Mouse (Mus musculus): ENCODE results near the gene Fcrla.
A peak's percentile ranks its signal among the peaks of the same experiment; 100 is the strongest.

Gene Fcrla

DNA sequence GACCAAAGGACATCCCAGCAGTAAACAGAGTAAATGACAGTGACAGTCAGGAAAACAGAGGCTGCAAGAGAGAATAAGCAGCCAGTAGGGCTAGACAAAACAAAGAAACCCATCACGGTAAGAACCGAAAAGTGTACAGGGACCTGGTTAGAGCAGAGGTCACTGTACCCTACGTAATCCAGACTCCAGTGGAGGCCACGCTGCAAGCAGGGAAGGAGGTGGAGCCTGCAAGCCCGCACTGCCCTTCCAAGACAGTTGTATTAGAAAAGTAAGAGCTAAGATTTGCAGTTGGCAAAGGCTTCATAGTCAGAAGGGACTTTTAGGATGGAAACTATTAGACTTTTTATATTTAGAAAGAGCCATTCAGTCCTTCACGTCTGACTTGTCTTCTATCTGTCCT lies 442 bp downstream of the Fcrla start:
- DNase-seq = no peak

DNA sequence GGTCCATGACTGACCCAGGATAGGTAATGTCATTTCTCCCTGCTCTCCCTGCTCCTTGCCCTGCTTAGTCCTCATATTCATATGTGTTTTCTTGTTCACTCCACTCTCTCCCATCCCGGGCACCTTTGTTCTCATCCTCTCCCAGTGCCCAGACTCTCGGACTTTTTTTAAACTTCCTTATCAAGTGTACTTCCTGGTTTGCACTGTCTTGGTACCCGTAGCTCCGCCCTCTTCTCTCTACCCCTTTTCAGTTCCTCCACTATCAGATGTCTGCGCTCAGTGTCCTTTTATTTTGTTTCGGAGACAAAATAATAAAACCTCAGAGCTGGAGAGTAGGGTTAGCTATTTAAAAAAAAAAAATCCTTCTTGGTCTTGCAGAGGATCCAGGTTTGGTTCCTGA lies 2.9 kb downstream of the Fcrla start:
- DNase-seq = no peak

DNA sequence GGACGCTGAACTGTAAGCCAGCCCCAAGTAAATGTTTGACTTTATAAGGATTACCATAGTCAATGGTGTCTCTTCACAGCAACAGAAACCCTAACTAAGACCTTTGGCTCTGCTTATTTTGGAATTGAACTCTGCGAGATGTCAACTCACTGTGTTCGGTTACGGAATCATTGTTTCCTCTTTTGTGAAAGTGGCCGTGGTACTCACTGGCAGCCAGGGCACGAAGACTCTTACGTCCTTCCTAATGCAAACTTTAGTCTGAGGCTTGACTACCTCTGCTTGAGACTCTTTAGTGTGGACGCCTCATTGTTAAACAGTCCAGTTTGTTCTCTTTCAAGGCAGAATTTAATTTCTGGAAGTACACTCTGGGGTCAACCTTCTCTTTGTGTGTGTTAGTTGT lies 8.1 kb downstream of the Fcrla start:
- DNase-seq = no peak

DNA sequence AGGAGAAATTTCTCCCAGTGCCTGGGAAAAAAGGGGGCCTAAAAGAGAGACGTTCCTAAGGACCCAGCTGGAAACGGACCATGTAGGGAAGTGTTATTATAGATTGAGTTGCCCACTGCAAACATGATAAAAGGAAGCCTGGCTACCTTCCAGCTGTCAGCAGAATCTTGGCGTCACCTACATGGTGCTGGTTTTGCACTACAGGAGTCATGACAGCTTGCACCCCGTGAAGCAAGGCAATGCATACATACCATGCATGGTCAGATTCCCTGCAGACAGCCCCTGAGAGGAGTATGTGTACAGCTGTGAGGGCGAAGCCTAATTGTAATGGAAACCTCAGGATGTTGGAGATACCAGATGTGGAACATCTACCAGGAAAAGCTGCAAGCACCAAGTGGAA lies 11.7 kb downstream of the Fcrla start:
- no peak for DNase-seq

DNA sequence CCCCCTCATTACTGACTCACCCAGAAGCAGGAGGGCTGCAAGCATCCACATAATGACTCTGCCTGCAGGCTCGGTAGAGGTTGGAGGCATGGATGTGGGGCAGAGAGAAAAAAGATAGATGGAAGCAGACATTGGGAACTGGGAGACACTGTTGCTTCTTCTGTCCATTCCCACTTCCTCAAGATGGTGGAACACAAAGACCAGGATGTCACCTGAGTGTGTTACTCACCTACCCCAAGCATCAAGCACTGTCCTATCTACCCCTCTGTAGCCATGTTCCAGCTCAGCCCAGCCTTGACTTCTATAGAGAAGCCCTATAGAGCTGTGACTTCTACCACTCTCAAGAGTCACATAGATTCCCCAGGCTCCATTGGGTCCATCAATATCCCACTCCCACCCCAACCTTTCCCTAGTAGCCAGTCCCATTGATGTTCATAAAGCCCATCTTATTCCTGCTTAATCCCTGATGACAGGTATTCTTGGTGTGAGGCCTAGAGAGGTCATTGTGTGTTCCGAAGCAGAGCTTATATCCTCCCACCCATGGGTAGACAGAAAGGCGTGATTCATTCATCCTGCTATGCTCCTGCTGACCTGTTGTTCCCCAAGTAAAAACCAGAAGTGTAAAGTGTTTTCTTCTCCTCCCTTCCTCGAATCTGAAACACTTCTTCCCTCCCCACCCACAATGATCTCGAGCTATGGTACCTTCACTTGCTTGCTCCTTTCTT lies 14.3 kb downstream of the Fcrla start, which contains the start of gene Fcrlb:
Fcrlb (minus strand) TSS at position 51 of the 725 bp plus-strand sequence.
- DNase-seq = no peak

DNA sequence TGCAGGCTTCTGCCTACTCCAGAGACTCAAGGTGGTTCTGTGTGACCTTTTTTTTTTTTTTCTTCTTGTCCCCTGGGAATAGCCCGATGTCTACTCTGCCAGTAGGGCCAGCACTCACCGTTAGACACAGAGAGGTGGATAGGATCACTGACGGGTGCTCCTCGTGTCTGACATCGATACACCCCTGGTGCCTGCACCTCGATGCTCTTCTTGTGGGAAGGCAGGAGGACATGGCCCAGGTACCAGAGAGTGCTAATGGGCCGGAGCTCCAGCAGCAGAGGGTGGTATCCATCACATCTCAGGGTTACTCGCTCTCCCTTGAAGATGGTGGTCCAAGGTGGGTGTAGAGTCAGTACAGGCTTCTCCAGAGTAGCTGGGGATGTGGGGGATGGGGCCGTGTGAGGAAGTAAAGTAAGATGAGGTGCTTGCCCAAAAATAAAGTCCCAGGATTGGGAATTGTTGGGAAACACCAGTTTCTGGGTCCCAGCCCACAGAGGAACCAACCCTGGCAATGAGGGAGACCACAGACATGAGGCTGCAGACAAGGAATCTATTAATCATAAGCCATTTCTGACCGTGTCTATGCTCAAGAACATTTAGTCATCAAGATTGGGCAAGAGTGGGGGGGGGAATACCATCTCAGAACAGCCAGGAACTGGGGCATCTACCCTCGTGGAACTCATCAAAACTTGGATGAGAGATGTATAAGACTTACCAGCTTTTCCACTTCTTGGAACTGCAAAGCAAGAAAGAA lies 15.3 kb downstream of the Fcrla start:
- DNase-seq = no peak

DNA sequence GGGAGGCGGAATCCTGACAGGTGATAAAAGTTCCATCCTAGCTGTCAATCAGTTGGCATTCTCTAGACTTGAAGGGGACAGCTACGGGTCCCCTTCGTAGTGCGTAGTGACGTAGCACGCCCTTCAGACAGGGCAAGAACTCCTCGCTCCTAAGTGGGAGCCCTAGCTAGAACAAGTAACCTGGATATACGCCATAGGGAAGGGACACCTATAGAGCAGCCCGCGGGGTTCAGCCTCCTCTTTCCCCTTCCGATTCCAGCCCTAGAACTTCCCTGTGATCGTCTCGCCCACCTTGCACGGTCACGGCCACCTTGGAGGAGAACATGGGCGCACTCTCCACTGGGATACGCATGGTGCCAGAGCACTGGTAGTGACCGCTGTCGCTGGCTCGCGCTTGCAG lies 19.0 kb downstream of the Fcrla start:
- DNase-seq = peak; percentile 10

DNA sequence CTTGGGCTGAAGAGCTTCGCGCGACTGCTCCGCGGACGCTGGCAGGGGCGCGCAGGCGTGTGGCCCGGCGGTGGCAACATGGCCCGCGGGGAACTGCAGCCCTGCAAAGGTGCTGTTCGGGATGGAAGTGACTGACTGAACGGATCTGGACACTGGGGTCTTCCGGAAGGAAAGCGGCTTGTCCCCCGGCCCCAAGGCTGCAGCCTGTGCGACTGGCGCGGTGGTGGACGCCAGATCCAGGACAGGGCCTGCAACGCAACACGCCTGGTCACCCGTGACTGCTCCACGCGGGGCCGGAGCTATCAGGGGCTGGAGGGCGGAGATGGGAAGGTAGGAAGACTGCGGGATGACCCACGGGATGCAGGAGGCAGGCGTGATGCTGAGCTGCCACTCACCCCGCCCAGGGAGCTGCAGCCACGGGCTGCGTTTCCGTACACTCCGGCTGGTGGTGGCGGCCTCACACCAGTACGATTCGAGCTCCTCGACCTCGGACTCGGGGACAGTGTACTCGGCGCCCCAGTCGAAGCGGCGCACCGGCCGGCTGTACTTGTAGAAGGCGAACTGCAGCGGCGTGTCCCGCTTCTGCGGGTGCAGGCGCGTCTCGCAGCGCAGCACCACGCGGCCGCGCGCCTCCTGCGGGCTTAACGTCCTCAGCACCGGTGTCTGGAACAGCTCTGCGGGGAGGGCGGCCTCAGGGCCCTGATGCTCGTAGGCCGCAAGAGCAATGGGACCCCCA lies 19.8 kb downstream of the Fcrla start:
- peak; percentile 58 for DNase-seq

DNA sequence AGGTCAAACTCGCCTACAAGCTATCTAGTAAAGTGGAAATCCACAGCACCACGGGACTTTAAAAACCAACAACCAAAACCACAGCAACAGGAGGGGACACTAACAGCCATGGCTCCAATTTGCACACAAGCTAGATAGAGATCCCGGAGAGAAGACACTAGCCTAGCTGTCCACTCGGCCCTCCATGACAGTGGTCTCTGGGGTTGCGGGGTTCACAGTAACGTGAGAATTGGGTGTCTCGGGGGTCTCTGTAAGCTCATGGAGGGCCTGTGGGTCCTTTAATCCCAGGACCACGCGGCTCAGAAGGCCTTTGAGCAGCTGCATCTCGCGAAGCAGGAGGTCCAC lies 20.3 kb downstream of the Fcrla start:
- DNase-seq = no peak

DNA sequence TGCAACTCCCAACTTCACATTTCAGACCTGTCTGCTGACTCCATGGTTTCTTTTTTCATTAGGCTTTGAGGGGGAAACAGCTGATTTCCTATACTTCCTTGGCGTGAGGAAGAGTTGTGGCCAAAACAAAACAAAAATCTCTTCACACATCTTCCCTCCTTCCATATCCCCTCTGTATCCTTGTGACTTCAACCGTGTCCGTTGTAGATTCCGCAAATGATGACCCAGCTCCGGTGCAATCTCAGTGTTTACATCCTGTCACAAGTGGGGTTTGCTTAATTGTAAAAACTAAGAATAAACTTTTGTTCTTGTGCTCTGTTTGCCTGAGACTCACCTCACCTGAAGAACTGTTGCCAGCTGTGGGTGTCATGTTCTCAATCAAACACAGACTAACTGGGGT lies 23.9 kb downstream of the Fcrla start:
- no peak for DNase-seq

DNA sequence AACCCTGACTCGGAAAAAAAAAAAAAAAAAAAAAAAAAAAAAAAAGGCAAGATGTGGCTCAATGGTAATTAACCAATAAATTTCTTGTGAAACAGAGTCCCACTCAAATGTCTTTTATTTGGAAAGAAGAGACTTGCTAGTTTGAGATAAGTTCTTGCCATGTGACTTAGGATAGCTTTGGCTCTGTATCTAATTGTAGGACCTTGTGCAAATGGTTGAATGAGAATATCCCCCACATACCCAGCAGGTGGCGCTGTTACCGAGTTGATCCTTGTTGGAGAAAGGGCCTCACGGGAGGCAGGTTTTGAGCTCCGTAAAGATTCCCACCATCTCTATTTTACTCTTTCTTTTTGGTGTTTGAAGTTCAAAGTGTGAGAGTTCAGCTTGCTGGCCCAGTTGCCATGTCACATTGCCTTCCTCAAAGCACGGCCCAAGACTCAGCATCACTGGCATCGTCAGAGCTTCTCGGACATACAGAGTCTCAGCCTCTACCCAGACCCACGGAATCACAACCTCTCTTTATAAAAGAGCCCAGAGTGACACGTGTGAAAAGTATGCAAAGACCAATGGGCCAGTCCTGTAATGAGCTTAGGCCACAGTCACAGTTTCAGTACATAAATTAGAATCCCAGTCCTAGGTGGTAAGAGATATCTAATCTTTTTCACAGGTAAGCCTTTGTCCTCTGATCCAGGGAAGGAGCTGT lies 25.7 kb downstream of the Fcrla start:
- peak; percentile 89 for DNase-seq

DNA sequence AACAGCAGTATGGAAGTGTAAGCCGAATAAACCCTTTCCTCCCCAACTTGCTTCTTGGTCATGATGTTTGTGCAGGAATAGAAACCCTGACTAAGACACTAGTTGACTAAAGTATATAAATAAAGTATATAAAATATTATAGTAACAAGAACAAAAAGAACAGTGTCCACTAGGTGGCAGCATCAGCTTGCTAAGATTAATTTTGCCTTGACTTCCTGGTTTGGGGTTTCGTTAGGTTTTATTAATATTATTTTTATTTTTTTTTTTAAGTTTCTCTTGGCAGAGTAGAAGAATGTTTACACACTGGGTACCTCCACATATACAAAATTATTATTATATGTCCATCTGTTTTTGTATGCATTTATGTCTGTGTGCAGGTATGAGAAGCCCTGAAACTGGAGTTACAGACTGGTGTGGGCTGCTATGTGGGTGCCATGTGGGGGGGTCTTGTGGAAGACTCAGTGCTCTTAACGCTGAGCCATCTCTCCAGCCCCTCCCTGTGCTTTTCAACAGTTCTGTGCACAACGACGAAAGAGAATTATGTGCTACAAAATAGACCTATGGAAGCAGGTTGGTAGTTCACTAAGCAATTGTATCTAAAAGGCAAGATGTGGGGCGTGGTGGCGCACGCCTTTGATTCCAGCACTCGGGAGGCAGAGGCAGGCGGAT lies 26.4 kb downstream of the Fcrla start:
- DNase-seq = peak; percentile 72

DNA sequence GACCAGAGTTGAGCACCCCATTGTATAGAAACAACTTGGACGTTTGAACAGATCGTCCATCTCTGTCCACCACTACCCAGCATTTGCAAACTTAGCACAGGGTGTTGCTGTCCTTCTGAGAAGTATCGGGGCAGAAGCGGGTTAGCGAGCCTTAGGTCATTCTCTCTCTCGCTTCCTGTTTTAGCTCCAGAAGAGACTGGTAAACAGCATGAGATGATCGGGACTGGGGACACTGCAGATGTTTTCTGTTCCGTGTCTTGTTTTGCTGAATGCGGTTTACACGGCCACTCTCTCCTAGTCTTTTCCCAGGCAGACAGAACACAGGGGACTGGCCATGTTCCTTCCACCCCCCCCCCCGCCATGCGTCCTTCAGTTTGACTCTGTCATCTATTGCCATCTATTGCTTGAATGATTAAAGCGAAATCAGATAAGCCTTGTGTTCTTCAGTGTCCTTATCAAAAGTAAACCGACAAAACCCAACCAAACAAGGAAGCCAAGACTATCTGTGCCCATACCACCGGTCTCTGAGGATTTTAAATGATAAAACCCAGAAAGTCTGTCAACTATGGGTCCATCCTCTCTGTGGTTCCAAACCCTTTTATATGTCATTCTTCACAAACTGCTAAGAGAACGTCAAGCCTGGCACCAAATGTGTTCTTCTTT lies 28.8 kb downstream of the Fcrla start:
- no peak for DNase-seq

DNA sequence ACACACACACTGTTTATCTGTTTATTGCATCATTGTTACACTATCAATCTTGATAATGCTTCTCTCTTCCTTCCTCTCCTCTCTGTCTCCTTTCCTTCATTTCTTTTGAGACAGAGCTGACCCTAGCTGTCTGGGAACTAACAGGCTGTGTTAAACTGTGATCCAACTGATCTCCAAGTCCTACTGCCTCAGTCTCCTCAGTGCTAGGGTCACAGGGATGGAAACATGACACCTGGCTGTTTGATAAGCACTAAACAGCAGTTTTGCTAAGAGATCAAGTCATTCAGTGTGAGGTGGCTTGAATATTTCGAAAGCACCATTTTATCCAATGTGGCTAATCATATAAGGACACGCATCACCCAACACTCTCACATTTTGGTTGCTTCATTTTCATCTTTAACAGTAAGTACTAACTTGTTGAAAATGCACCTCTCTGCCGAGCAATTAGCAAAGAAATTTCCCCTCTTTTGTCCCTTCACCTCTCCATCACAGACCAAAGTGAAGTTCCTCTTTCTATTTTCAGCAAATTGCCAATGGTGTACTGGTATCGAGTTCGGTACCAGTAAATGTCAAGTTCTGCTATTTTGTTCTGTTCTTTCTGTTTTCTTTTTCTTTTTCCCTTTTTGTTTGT lies 30.6 kb downstream of the Fcrla start:
- DNase-seq = no peak

DNA sequence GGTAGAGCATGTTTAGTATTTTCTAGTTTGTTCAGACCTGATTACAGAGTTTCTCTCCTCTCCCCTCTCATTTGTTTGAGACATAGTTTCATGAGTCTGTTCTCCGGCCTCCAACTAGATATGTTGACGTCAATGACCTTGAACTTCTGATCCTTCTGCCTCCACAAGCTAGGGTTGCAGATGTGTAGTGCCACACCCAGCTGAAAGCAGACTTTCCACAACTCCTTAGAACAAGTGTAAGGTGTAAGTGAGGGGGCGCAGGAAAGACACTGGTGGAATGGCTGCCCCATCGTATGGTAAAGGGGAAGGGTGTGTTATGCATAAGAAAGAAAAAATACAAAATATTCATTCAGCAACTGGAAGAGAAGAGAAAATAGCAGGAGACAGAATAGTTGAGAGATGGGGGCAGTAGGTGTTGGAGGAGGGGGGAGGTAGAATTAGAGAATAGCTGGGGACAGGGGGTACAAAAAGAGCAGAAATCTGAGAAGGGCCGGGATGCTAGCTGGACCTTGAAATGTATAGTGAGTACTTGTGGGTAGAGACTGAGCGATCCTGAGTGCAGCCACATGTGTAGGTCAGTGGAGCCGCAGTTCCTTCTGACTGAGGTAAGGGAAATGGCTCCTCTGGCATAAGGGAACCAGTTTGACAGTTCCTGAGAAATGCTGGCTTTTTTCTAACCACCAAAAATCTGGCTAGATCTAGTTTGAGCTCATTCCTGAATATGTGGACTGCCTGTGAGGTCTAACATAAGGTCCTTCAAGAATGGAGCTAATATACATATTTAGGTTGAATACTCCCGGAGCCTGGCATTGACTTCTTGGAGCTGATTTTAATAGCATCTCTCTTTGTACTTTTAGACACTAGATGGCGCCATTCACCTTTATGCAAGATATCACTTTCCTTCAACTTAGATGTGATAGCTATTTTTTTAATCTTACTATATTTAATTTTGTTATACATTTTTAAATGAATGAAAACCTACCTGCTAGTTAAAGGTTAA lies 32.5 kb downstream of the Fcrla start:
- no peak for DNase-seq

DNA sequence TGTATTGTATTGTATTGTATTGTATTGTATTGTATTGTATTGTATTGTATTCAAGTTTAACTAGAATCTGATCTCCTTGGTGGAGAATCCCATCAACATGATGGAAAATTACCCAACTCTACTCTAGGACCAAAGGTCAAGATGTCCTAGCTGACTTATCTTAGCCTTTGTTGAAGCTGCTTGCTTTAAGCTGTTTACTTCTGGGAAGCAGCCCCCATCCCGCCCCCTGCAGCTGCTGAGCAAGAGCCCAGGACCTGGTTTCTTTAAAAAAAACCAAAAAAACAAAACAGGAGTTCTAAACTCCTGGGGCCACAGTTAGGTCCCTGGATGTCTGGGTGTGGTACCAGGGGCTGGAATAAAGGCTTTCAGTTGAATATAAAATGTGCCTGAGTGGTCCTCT lies 35.1 kb downstream of the Fcrla start:
- DNase-seq = no peak

DNA sequence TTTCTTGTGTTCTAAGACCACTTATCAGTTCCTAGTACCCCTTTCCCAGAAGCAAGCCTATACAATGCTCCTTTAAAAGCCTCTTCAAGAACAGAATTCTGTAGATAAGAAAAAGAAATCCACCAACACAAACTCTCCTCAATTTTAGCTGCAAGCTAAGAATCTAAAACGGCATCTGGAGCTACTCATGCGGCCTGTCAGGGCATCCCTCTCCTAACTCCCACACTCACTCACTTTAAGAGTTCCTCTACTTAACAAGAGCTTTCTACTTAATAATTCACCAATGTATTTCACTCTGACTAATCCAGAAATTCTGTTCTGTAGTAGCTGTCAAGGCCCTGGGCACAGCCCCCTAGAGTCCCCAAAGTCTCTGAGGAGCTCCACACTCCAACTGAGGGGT lies 35.7 kb downstream of the Fcrla start:
- DNase-seq = peak; percentile 34

DNA sequence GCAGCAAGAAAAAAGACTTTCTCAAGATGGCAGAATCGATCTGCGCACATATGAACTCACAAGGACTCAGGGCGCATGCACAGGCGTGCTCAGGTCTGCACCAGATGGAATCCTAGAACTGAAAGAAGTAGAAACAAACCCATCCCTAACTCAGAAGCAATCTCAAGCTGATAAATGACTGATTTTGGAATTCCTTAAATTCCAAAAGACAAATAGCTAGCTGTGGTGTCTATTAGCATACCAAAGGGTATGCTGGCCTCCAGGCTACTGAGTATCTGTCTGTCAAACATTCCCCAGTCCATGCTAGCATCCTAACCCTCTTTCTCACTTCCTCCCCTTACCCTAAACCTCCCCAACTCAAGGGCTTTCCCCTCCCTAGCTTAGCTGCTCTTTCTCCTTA lies 38.1 kb downstream of the Fcrla start:
- no peak for DNase-seq

DNA sequence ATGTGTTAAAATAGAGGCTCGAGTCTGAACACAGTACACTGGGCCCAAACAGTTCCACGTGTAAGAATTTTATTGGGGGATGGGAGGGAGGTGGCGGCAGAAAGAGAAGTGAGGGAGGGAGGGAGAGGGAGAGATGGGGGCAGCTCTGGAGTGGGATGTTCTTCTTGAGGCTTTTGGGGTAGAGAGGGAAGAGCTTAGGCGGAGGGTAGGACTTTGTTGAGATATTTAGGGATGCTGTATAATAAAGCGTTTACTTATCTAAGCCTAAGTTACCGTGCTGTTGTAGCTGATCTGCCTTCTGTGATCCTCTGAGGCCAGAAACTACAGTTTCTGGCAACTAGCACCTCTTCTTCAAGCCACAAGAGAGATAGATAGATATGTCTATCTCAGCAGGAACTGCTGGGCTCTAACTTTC lies 41.3 kb downstream of the Fcrla start:
- no peak for DNase-seq

DNA sequence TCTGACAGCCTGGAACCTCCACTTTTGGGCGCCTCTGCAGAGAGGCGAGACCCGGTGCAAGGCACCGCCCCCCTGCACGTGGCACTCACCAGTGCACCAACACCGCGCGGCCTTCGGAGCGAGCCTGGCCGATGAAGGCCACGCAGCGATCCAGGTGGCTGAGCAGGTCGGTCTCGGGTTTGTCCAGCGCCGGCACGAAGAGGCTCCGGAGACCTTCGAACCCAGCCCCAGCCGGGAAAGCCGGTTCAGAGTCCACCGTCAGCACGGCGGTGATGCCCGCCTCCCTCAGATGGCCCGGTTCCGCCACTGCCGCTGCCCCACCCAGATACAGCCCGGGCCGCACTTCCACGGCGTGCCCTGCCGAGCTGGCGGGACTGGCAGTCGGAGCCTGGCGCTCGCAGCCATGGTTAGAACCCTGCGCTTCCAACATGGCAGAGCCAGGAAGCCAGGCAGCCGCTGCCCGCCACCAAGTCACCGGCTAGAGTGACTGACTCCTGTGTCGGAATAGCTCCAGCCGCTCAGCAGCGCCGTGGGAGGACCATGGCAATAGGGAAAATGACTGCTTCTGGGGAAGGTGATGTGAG lies 42.3 kb downstream of the Fcrla start, which contains the start of the genes Gm26620 and Dusp12:
Gm26620 (plus strand) TSS at position 88 of the 584 bp plus-strand sequence.
Dusp12 (minus strand) TSS at position 563 of the 584 bp plus-strand sequence.
- DNase-seq = peak; percentile 90

Measured in kidney, postnatal 10 days (tissue).